ENCODE assay signal across 8 mouse cellular contexts in genomic region chr4:133754238-133754637, GRCm38 (mm10). TPM values are rescaled to one million over a fixed set of nuclear protein-coding genes. Genes with fewer than 3 reads are reported as not detected.
A peak's percentile ranks its signal among the peaks of the same experiment; 100 is the strongest.
DNase-seq lines count a peak whose midpoint lies in the region; ATAC-seq and TF ChIP-seq lines count a peak whose summit lies in the region.

No protein-coding gene starts in this region.

- H3K4me3 ChIP-seq in cortical plate, adult 2 months (ENCODE audit: insufficient read depth, low read length) = peak overlapping the region; percentile 48
- H3K4me3 ChIP-seq in left cerebral cortex, adult 2 months = peak overlapping the region; percentile 96

- intact Hi-C loops in left cerebral cortex, adult 2 months (cut with DNase I) = loop anchor here (1.0 to 10.0 kb wide), 2 partner anchors 82 to 159 kb away; partner anchors contain the start of gene Pigv

- TF ChIP-seq CTCF in cortical plate, adult 2 months (IDR thresholded peaks at IDR 0.05; ENCODE audit: extremely low read depth, insufficient read depth, low read length) = no peak
- TF ChIP-seq CTCF in left cerebral cortex, adult 2 months (IDR thresholded peaks at IDR 0.05) = no peak; the same call in none of the 2 replicates

- peak overlapping the region; percentile 68 for H3K27ac ChIP-seq in cortical plate, adult 2 months (ENCODE audit: insufficient read depth, low read length)
- H3K27ac ChIP-seq in left cerebral cortex, adult 2 months = peak overlapping the region; percentile 97

- ATAC-seq in megakaryocyte, adult 5-6 weeks (ENCODE audit: poor library complexity, severe bottlenecking) = peak; percentile 72

- peak; percentile 60; the same call in 1 of the 2 replicates for TF ChIP-seq POLR2A in cortical plate, adult 2 months (IDR thresholded peaks at IDR 0.05; ENCODE audit: extremely low read depth, insufficient read depth, low read length)

- DNase-seq in adipocyte (ENCODE audit: low spot score) = peak; percentile 92
- DNase-seq in gastrocnemius, adult 8-10 months (ENCODE audit: low spot score in 2 of 2) = peak; percentile 96 to 97
- DNase-seq in hindlimb bud, embryonic 11.5 days (ENCODE audit: extremely low spot score, low read depth, low spot score) = peak; percentile 88
- DNase-seq in left cerebral cortex, adult 2 months (ENCODE audit: extremely low spot score in 1 of 2, low spot score in 2 of 2) = peak; percentile 99 to 100
- DNase-seq in right cerebral cortex, adult 18-20 months = peak; percentile 98
- DNase-seq in urinary bladder, adult 2 months (ENCODE audit: low spot score) = peak; percentile 98

- peaks cover 7% of the 10 kb centered on the region for H3K4me1 ChIP-seq in cortical plate, adult 2 months (ENCODE audit: control insufficient read depth, insufficient read depth, low read length)

RNA-seq across cellular contexts. Expression of gene Arid1a, which starts 2.3 kb away (rescaled TPM):
- 44.3 and 45.1 TPM in 2 replicates for polyA plus RNA-seq in cortical plate, adult 2 months (2012; rRNA removed)
- 10 to 100 TPM; 23.3 to 27.5 (median 26.0) TPM for total RNA-seq in gastrocnemius, adult 8-10 months (2022)
- total RNA-seq in left cerebral cortex, adult 2 months (2021) = 10 to 100 TPM; 90.9 to 98.6 TPM
- total RNA-seq in megakaryocyte, adult 5-6 weeks (2015) = 95.9 and 112 TPM in 2 replicates
- total RNA-seq in megakaryocyte, adult 5-6 weeks (2017) = 29.7 and 40.6 TPM in 2 replicates
- polyA plus RNA-seq in urinary bladder, adult 2 months (2012; rRNA removed) = 26.3 and 41.5 TPM in 2 replicates

Comparison
In these comparisons a context has a peak if more than half of its experiments do, and no peak if none do; other contexts are left out.
1. Peak in every context shown above with its lines: DNase-seq, ATAC-seq, H3K4me3 ChIP-seq and H3K27ac ChIP-seq.